Mouse (Mus musculus): Measurements from ENCODE around the gene AL731706.2.
A peak's percentile ranks its signal among the peaks of the same experiment; 100 is the strongest.
"Not testable (repeated sequence)": the region's sequence is repeated elsewhere in the genome, so short reads cannot be mapped to it uniquely, and the experiment has no call there.

AL731706.2 gene

GRCm38 (mm10) chr2:136885579-136885978, at the start of gene AL731706.2:
Gene AL731706.2, minus strand, starts transcription at chr2:136885679.
- no peak for DNase-seq

- DNase-seq, result no peak
Measured at GRCm38 (mm10) chr2:136921003-136921408, 35.5 kb upstream of the AL731706.2 start.

- DNase-seq, result no peak
Measured at GRCm38 (mm10) chr2:136920257-136920993, 34.9 kb upstream of the AL731706.2 start.

- DNase-seq, result no peak
Measured at GRCm38 (mm10) chr2:136919433-136919832, 34.0 kb upstream of the AL731706.2 start.

- DNase-seq, result no peak
Measured at GRCm38 (mm10) chr2:136914334-136914902, 28.9 kb upstream of the AL731706.2 start.

GRCm38 (mm10) chr2:136913021-136913420, 27.5 kb upstream of the AL731706.2 start:
- no peak for DNase-seq

GRCm38 (mm10) chr2:136911958-136912411, 26.5 kb upstream of the AL731706.2 start:
- no peak for DNase-seq

- no peak for DNase-seq
Measured at GRCm38 (mm10) chr2:136909298-136909697, 23.8 kb upstream of the AL731706.2 start.

- DNase-seq, result no peak
Measured at GRCm38 (mm10) chr2:136908596-136908995, 23.1 kb upstream of the AL731706.2 start.

GRCm38 (mm10) chr2:136896131-136896530, 10.7 kb upstream of the AL731706.2 start:
- no peak for DNase-seq

- no peak for DNase-seq
Measured at GRCm38 (mm10) chr2:136894494-136894893, 9.0 kb upstream of the AL731706.2 start.

GRCm38 (mm10) chr2:136891951-136892371, 6.5 kb upstream of the AL731706.2 start:
- DNase-seq, result peak; percentile 92 to 95

- peak; percentile 99 for DNase-seq
Measured at GRCm38 (mm10) chr2:136891068-136891950, 5.8 kb upstream of the AL731706.2 start, which contains the start of the genes Slx4ip, AL731706.1 and Mkks. Gene Slx4ip, plus strand, starts transcription at chr2:136891218. Gene AL731706.1, minus strand, starts transcription at chr2:136891389. Gene Mkks, minus strand, starts transcription at chr2:136891389.

GRCm38 (mm10) chr2:136890716-136891067, 5.2 kb upstream of the AL731706.2 start:
- DNase-seq, result not testable (repeated sequence)

GRCm38 (mm10) chr2:136886846-136887245, 1.4 kb upstream of the AL731706.2 start:
- peak in 1 of 2 experiments; percentile 17 for DNase-seq

- no peak for DNase-seq
Measured at GRCm38 (mm10) chr2:136854543-136855388, 30.7 kb downstream of the AL731706.2 start.

GRCm38 (mm10) chr2:136850366-136850765, 35.1 kb downstream of the AL731706.2 start:
- DNase-seq, result no peak

GRCm38 (mm10) chr2:136837994-136838393, 47.5 kb downstream of the AL731706.2 start:
- DNase-seq, result no peak

GRCm38 (mm10) chr2:136835882-136836281, 49.6 kb downstream of the AL731706.2 start:
- DNase-seq, result no peak

Data from B cell, adult 2 months (primary cell).